Mouse (Mus musculus) adipocyte (in vitro differentiated cells): ENCODE data around the gene Lrp6.

Source experiments
- DNase-seq: peaks from one replicate; pipeline ENCODE4 v3.0.0-alpha.2; 2016; ENCODE audit warnings: low spot score

Gene Lrp6

DNA sequence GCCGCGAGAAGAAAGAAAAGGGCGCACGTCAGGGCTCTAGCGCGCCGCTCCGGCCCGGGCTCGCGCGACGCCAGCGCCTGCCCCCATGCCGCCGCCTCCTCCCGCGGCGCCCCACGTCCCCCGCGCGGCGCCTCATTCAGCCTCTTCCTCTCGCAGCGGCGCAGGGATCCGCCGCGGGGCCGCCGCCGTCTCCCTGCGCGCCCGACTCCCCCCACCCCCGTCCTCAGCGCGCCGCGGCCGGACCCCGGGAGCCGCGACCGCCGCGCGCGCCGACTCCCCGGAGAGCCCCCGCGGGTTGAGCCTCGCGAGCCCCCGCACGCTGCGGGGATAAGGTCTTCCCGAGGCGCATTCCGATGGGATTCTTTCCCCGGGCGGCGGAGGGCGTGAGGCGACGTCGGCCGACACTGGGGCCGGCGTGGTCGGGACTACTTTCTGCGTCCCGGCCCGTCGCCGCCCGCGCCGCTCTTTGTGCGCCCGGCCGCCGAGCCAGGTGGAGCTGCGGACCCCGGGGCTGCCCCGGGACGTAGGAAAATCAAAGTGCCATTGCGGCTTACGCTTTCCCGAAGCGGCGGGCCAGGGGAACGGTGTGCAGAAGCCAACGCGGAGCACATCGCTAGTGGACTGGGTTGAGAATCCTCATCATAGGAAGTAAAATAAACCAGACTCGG lies at the start of gene Lrp6:
Gene Lrp6, minus strand, starts transcription at position 148 of the 668 bp plus-strand sequence.
- peak; percentile 85 for DNase-seq

DNA sequence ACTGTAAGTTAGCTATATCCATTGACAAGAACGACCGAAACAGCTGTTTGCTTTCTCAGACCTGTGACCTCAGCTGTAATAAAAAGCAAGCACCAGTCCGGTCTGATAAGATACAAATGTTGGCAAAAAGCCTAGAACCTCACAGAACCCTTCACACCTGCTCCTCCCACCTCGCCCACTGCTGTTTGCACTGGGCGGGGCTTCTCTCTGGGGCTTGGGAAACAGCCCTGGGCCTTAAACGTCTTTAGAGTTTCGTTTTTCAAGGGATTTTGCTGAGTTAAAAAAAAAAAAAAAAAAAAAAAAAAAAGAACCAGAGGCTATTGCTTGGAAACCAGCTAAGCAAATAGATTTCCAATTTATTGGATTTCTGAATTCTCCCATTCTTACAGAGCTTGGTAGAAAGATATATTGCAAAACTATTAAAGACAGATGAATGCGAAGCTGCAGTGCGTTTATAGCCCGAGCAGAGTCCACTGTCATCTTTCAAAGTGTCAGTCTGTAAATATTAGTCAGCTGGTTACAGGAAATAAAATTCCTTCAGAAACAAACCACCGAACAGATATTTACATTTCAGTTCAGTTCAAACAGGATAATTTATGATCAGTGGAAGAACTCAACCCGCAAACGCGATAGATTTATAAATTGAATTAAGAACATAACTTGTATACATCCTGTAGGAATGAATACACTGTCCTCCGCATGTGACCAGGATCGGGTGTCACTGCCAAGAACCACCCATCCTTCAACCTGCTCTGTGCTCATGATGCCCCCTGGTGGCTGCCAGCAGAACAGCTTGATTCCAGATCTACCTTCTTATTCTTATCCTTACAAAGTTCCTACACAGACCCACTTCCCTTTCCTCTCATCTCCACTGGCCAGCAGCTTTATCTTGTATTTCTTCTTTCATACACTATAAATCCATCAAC lies 48.2 kb upstream of the Lrp6 start:
- peak; percentile 96 for DNase-seq

DNA sequence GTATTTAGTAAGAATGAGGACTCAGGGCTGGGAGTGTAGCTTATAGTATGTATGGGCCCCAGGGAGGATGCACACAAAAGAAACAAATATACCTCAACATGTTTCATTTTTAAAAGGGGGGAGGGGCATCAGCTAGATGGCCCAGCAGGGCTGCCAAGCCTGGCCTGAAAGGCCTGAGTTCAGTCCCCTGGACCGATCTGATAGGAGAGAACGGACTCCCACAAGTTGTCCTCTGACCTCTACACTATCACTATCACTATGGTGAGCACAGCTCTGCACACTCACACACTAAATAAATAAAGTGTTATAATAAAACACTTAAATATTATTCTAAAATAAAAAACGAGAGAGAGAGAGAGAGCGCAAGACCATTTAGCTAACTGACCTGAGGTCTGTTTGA lies 47.6 kb upstream of the Lrp6 start:
- DNase-seq: no peak

DNA sequence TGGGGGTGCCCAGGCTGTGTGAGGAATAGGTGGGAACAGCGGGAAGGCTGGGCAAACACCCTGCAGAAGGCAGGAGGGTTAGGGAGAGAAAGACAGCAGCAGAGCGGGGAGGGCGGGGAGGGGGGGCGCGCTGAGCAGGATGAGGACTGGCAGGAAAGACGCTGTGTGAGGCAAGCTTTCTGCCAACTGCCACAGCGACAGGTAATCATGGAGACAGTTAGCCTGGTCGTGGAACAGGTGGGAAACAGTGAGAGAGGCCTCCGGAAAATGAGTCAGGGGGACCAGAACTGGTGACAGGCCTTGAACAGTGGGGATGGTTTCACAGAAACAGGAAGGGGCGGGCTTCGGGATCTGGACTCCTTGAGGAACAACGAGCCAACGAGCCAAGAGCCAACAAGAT lies 45.1 kb upstream of the Lrp6 start:
- DNase-seq: no peak

DNA sequence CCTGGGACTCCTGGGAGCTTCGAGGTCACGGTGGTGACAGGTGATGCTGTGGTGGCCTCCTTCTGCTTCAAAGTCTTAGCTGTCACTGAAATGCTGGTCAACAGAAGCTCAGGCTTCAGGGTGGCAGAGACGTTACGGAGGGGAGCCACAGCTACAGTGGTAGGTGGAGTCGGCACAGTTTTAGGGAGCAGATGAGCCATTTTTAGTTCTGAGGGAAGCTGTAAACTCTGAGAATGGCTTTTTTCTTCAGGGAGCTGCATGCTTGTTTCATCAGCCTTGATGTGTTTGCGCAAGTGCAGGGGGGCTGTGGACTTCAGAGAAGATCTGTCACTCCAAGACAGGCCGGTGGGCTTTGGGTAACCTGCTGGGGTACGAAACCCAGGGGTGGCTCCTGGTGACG lies 43.6 kb upstream of the Lrp6 start:
- no peak for DNase-seq

DNA sequence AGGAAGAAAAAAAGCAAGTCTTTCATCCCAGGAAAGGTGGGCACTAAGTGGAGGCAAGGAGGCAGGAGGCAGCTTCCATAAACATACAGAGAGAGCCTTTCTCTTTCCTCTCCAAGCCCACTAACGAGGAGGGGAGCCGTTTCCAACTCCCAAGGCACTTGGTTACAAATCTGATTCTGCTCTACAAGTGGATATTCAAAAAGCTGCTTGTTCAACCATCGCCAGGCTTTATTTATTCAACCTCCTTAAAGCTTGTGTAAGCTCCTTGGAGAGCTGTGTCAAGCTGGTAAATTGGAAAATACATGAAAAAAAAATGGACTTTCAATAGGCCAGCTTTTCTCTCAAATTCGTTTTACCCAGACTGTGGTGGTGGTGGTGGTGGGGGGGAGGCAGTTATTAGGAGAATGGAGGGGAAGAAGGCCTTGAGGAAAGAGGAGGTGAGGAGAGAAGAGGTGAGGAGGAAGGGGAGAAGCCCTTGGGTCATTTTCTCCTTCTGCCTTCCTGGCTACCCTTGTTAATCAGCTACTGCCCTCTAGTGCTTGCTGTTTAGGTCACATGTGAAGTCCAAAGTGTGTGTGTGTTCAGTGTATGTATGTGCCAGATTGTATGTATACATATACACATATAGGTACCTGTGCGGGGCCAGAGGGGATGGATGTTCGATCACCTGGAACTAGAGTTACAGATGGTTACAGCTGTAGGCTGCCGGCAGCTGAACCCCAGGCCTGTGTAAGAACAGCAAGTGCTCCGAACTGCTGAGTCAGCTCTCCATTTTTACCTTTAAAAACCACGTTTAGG lies 40.4 kb upstream of the Lrp6 start:
- DNase-seq: peak; percentile 85

DNA sequence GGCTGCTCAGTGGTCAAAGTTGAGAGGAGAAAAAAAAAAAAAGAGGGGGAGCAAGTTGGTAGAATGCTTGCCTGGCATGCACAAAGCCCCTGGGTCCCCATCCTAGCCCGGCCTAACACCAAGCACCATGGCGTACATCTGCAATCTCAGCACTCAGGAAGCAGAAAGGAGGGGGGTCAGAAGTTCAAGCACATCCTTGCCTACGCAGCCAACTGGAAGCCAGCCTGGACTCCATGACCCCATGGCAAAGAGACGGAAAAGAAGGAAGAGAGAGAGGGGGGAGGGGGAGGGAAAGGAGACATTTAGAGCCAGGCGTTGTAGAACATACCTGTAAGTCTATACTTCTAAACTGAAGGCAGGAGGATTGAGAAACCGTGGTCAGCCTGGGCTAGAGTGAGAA lies 39.8 kb upstream of the Lrp6 start:
- peak; percentile 42 for DNase-seq

DNA sequence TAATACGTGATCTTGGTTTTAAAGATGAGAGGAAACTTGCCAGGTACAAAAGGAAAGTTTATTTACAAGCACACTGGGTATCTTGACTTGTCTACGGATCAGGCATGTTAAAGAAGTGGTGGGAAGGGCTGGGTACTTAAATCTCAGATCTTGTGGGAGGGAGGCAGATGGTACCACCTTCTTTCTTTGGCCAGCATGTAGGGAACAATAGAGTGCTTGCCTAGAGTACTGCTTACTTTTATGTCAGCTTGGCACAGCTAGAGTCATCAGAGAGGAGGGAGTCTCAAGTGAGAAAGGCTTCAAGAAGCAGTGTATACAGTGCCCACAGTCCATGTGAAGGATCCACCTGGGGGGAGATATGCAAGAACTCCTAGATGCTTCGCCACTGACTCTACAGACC lies 38.4 kb upstream of the Lrp6 start:
- DNase-seq: no peak

DNA sequence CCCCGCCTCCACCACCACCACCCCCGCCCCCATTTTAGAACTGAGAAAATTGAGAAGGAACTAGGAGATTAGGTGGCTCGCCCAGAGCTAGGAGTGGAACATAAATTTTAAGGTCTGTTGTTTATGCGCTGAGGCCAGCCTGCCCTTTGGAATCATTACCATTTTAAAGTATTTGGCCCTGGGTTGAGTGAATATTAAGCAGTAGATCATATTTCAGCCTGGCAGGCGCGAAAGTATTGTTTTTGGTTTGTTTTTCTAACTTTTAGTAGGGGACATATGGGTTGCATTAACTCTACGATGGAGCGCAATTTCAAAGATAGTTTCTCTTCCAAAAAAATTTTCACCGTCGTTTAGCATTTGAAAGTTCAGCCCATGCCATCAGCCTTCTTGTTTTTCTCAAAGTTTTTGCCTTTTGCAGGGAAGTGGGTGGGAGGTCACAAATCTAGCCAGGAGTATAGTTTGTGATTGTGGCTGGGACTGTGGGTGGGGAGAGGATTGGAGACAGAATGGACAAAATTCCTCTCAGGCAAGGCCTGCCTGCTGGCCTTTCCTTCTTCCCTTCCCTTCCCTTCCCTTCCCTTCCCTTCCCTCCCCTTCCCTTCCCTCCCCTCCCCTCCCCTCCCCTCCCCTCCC lies 35.7 kb upstream of the Lrp6 start:
- peak; percentile 97 for DNase-seq

DNA sequence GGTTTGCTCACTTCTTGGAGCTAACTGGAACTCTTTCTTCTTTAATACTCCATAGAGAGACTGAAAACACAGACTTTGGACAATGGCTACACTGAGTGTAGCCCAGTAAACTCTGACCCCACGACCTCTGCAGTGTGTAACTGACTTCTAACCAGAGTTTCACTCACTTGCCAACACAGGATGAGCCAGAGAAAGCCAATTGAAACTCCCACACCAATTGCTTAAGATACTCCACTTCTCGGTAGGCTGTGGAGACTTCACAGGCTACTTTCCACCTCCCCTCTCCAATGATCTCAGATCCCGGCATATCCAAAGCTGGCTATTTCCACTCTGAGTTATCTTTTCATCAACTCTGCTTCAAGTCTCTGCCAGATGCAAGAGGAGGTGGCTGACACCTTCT lies 35.0 kb upstream of the Lrp6 start:
- DNase-seq: peak; percentile 97

DNA sequence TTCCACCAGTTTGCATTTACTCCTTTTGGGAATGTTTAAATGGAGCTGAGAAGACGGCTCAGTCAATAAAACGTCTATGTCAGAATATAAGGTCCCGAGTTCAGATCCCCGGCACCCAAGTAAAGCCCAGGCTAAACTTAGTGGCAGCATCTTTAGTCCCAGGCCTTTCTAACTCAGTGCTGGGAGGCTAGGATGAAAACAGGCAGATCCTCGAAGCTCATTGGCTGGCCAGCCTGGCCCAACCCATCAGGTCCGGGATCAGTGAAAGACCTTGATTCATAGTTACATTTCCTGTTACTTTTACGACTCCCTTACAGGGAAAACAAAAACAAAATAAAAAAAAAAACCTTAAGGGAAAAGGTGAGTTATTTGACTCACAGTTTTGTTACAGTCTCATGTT lies 34.4 kb upstream of the Lrp6 start:
- DNase-seq: peak; percentile 70

DNA sequence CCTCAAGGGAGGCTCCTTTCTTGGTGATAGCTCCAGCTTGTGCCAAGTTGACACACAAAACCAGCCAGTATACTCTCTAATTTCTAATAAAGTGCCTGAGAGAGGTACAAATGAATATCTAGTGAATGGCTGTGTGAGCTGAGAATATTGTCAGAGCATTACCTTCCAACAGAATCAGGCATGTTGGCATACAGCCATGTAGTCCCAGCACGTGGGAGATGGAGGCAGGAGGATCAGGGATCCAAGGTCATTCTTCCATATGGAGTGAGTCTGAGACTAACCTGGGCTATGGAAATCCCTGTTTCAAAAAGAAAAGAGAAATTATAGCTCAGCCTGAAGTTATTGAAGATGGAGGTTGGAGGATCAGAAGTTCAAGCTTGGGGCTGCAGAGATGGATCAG lies 32.5 kb upstream of the Lrp6 start:
- DNase-seq: no peak

DNA sequence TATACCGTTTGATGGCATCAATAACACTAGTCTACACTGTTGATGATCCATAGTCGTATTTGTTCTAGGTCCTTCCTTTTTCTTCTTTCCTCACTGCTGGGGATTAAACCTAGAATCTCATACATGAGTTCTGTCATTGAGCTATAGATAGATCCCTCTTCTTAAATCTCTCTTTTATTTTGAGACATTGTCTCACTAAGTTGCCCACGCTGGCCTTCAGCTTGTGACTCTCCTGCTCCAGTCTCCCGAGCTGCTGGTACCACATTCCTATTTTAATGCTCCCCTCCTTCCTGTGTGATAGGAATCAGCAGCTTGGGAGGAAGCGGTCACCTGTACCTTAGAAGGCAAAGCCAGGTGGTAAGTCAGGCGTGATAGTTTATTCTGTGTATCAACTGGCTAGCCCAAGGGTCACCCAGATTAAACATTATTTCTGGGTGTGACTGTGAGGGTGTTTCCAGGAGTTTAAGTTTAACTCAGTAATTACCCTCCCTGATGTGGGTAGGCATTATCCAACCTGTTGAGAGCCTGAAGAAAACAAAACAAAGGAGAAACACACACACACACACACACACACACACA lies 31.0 kb upstream of the Lrp6 start:
- no peak for DNase-seq

DNA sequence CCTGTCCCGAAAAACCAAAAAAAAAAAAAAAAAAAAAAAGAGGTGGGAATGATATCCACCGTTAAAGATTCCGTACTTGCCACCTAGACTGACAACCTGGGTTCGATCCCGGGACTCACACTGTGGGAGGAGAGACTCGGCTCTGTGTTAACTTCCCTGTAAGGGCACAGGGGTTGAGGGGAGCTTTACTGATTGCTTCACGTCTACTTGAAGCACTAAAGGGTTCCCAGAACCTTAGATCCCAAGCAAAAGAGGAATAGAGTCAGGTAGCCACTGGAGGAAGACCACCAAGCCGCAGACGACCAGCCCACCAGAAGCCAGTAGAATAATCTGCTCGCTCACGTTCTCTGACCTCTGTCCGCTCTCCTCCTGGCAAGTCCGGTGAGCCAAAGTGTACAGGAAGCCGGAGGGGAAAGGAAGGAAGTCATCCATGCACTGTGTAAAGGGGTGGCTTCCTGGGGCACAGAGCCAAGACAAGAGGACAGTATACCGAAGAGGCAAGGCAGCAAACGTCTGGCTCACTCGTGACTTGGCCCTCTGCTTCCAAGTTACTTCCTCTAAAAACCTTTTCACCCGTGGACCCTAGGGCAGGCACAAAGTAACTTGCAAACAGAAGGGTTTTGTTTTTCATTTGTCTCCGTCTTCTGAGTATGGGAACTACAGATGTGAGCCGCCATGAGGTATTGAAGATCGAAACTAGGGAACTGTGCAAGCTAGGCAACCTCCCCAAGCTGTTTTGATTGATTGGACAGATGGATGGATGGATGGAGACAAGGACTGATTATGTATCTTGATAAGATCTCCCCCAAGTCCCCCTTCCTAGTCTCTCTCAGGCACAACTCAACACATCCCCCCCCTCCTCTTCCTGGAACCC lies 28.0 kb upstream of the Lrp6 start:
- no peak for DNase-seq

DNA sequence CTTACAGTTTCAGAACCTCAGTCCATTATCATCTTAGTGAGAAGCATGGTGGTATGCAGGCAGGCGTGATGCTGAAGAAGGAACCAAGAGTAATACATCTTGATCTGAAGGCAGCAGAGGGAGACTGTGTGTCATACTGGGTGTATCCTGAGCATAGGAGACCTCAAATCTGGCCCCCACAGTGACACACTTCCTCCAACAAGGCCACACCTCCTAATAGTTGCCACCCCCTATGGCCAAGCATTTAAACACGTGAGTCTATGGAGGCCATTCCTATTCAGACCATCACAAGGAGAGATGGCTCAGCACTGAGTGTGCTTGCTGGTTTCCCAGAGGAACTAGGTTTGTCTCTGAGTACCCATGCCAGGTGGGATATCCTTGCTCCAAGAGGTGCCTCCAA lies 24.8 kb upstream of the Lrp6 start:
- DNase-seq: no peak

DNA sequence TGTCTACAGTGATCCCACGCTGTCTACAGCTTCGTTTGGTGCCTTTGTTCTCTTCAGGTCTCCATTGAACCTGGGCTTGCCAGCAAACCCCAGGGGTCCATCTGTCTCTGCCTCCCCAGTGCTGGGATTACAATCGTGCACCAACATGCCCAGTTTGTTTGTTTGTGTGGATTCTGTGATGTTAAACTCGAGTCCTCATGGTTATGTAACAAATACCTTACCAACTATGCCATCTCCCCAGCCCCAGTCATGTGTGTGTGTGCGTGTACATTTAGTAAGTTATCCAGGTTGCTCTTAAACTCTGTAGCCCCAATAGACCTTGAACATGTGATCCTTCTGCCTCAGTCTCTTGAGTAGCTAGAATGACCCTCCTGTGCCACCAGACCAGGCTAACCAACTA lies 19.5 kb upstream of the Lrp6 start:
- no peak for DNase-seq

DNA sequence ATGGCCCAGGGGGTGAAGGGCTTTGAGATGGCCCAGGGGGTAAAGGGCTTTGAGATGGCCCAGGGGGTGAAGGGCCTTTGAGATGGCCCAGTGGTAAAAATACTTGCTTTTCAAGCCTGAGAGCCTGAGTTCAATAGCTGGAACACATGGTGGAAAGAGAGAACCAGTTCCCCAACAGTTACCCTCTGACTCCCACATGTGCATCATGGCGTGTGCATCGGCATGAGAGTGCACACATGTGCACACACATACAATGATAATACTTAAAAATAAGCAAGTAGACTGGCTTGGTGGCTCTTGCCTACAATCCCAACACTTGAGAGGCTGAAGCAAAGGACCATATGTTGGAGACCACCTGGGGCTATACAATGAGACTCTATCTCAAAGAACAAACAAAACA lies 17.9 kb upstream of the Lrp6 start:
- DNase-seq: no peak

DNA sequence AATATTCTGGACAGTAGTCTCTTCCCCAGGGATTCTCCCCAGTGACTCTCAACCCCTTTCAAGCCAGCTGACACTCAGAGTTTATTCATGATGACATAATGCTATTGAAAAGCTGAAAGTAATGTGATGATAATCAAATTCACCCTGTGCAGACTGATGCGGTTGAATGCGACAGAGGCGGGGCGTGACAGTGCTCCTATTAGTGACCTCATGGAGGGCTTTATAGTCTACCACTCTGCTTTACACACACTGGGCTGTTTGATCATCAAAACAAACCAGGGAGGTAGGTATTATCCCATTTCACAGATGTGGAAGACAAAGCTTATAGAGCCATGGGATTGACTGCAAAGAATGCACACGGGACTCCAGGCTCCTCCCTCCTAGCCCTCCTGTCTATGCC lies 15.3 kb upstream of the Lrp6 start:
- DNase-seq: no peak

DNA sequence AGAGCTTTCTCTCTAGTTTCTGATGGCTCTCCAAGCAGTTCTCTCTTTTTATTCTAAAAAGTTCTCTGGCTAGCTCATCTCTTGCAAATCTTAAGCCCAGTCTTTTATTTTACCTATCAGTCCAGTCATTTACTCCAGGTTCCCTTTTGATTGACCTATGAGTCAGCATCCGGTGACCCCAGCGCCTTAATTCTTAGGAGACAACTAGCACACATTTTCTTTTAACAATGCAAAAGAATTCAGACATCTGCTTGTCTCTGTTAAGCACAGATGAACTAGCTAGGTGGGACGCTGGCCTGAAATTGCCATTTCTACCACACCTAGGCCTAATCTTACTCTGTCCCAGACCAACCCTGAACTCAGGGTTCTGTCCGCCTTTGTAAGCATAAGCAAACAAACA lies 12.7 kb upstream of the Lrp6 start:
- no peak for DNase-seq

DNA sequence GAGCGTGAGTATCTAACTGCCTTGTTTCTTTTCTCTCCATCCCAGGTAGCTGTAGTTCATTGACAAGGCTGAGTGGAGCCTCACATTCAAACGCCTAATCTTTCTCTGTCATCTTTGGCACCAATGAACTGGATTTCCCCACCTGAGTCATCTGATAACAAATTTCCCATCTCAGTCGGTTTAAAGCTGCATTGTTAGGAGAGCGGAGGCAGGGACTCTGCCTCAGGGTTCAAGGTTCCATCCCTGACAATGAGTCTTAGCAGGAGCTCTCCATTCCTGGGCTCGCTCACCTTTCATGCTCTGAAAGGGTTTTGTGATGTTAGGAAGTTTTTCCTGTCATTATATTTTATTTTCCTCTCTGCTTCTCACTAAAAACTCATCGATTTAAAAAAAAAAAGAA lies 11.3 kb upstream of the Lrp6 start:
- DNase-seq: no peak

DNA sequence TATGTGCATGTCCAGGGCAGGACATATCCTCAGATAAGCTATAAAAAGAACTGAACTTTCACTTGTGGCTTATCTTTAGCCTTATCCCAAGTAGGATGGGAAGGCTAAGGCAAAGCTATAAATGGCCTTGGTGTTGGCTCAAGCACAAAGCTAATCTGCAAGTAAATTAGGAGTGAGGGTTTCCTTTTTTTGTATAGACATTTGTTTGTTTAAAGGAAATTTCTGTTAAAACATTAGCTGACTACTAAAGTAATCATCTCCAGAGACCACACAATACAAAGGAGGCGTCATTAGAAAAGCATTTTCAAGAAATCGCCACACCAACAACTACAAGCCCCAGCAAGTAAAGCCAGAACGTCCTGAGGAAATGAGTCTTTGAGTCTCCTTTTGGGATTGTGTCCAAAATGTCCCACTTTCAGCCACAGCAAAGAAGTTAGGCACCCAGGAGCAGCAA lies 8.6 kb upstream of the Lrp6 start:
- DNase-seq: no peak
